Mouse (Mus musculus) kidney, postnatal 36 days (tissue): ENCODE data around the gene Ldha.
"Not testable (repeated sequence)": the region's sequence is repeated elsewhere in the genome, so short reads cannot be mapped to it uniquely, and the experiment has no call there.

Experiments
- DNase-seq, 2 experiments: peaks; one replicate each; pipeline ENCODE4 v3.0.0; 2021 to 2022; ENCODE audit warnings: mixed read lengths in 2 of 2

Ldha gene

DNA sequence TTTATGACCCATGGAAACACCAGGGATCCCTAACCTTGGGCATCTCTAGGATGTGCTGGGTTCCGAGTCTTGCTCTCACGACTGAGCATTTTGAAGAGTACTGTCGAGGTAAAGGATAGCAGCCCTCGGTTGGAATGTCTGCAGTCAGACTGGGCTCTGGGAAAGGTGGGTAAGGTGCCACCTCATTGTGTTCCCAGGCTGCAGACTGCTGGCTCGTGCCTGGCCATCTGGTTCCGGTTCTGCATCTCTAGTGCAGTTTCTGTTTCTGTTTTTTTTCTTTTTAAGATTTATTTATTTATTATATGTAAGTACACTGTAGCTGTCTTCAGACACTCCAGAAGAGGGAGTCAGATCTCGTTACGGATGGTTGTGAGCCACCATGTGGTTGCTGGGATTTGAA is 40.7 kb downstream of the Ldha start:
- not testable (repeated sequence) for DNase-seq

- DNase-seq, result no peak
Measured at GRCm38 (mm10) chr7:46883304-46883703, 42.0 kb downstream of the Ldha start.

GRCm38 (mm10) chr7:46895511-46895910 is 54.2 kb downstream of the Ldha start:
- no peak for DNase-seq

DNA sequence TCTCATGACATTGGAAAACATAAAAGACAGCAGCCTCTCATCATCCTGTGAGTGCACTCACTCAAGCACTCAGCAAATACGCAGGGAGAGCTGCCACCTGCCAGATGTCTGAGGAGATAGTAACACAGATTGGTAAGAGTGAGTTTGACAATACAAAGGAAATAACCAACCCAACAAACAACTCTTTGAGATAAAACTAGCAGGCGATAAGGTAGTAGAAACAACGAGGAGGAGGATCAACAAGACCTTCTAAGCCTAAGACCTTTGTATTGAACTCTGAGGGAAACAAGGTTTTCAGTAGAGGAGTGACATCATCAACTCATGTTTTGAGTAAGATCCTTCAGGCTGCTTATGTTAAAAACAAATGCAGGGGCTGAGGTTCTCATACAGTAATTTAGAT is 58.1 kb downstream of the Ldha start:
- DNase-seq, result no peak
